Mouse (Mus musculus) thymus, adult 2 months (tissue): ENCODE measurements around the gene Tas2r134.

ENCODE experiments used
- CTCF ChIP-seq: fragments of 200-500 bp; IDR thresholded peaks from 2 replicates; pipeline ENCODE4 v1.5.1; 2012; ENCODE audit warnings: mild to moderate bottlenecking, control low read depth, low read length, moderate library complexity, borderline replicate concordance; ENCODE audit not compliant: control insufficient read depth, poor library complexity, insufficient read depth; ENCODE audit errors: extremely low read depth
- POLR2A ChIP-seq: fragments of 200-500 bp; IDR thresholded peaks from 2 replicates; pipeline ENCODE4 v1.6.1; 2012; ENCODE audit warnings: mild to moderate bottlenecking, low read length, control low read depth, moderate library complexity; ENCODE audit not compliant: control insufficient read depth, poor library complexity, insufficient read depth; ENCODE audit errors: extremely low read depth

DNA sequence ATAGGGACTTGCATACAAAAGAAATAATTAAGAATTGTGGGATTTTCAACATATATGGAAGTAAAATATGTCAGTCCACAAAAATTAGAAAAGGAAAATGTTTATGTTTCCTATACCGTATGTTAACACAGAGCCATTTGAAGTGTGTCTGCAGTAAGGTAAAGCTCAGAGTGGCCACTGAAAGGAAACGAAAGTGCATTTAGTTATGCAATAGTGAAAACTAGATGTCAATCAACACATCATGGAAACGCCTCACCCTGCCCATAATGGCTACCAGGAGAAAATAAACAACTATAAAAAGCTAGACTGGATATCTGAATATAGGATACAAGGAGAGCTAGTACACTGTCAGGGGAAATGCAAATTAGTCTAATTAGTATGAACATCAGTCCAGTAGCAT lies 1.3 kb upstream of the Tas2r134 start:
- TF ChIP-seq CTCF (no peak), POLR2A (no peak)
